Mouse (Mus musculus): ENCODE results near the gene Rpl18.

DNA sequence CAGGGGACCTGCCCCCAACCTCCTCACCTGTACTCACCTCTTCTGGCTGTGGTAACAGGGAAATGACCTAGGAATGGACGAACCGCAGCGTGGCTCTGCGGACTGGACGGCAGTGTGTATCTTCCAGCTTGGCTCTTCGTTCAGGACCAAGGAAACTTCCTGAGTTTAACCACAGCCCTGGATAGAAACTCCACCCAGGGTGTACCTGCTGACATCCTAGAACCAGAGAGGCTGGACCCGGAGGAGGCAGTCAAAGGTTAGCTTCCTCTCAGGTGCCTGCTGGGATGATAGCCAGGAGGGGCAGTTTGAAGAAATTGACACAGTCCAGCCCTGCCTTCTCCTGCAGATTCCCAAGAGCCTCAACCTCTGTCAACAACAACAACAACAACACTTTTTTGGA lies 49.1 kb upstream of the Rpl18 start, which contains the start of gene Fut2:
- TF ChIP-seq ZC3H11A (IDR thresholded peaks at IDR 0.05; ENCODE audit: borderline replicate concordance, low read depth, low read length), result no peak
- TF ChIP-seq MAFK (IDR thresholded peaks at IDR 0.05; ENCODE audit: insufficient read depth, low read depth, low read length), result no peak
- no peak for TF ChIP-seq HCFC1 (IDR thresholded peaks at IDR 0.05; ENCODE audit: borderline replicate concordance, insufficient read depth, low read length)
- TF ChIP-seq ZNF384 (IDR thresholded peaks at IDR 0.05; ENCODE audit: low read depth, low read length), result no peak
- no peak for TF ChIP-seq CHD2 (IDR thresholded peaks at IDR 0.05; ENCODE audit: low read depth, low read length)
